Mouse (Mus musculus): ENCODE data around the gene Kdm3a.

Gene Kdm3a

DNA sequence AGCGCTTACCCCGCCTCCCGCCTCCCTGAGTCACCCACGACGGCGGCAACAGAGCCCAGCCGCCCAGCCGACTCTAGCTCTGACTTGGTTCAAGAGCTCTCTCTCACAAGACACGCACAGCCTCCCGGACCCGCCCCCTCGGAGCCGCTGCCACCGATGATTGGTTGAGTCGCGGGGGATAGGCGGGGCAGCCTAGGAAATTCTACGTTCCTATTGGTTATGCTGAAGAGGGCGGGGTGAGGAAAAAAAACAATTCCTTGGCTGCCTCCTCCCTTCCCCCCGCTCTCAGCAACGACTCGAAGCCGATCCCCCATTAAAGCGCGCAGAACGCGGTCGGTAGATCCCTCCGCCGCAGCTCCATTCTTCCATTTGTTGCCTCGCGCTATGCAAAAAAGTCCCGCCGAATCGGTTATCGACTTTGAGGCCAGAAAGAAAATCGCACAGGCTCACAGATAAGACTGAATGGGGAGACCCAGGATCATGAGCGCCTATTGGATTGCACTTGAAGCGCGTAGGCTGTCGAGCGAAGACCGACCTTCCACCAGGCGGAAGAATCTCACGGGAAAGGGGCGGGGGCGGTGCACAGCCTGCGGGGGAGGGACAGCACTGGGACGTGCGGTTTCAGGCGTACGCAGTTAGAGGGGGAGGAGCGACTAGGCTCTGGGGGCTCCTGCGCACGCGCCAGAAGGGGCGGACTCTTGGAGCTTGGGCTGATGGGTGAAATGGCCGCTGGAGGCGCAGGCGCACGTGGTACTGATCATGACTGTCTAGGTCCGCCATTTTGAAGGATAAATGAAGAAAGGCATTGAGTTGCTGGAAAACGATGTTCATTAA lies at the start of gene Kdm3a:
Gene Kdm3a, minus strand, starts transcription at position 162 of the 834 bp plus-strand sequence.
- DNase-seq = peak; percentile 98

DNA sequence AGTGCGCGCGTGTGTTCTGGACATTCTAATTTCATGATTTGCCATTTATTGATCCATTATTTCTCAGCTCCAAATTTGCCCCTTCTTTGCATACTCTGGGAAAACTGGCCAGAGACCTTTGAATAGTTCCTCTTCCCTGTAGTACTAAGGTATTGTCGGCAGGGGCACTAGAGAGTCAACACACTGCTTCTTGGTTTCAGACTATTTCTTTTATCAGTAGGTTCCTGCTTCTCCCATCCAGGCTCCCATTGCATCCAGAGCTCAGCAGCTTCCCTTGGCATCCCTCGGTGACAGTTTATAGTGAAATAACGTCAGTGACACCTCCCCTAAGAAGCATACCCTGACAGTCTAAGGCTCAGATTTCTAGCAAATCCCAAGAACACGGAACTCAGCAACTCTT lies 46.1 kb upstream of the Kdm3a start:
- DNase-seq = no peak

DNA sequence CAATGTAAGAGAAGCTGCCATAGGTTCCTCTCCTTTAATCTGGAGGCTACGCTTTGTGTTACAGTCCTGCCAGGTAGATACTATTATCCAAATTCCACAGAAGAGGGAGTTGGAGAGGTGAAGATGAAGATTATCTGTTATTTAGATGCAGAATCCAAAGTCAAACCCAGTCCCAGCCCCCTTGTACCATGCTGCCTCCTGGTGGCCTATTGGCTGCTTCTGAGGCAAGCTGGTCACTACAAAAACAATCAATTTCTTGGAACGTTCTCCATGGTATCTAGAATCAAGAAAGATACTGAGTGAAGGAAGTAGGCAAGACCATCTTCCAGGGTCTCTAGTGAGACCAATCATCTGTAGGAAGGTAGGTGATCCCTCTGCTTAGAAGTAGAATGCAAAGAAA lies 40.4 kb upstream of the Kdm3a start:
- DNase-seq = no peak

DNA sequence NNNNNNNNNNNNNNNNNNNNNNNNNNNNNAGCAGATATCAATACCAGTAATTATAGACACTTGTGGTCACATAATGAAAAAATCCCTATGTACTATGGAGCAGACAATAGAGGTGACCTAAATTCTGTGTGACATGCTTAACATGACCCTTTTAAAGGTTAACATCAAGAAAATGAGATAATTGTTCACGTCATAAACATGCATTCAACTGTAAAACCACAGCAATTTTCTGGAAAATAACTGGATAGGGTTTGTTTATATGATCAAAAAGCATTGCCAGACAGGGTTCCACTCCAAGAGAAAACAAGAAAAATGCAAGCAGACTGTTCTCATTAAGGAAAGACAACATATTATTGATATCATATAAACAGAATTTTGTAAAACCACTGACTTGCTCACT lies 31.7 kb upstream of the Kdm3a start:
- no peak for DNase-seq

DNA sequence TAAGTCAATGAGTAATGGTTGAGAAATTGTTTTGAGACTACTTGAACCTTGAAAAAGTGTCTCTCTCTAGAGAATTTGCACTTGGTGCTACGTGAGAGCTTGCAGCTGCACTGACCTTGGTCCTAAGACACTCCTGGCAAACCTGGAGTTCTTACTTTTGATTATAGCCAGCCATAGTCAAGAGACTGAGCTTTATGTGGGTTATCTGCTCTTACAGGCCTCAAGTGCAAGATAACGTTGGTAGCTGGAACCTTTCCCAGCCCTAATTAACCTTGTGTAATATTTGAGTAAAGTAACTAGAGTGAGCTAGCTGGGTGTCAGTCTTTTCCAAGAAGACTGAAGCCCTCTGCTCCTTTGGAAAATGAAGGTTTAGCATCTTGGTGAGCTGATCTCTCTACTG lies 25.5 kb upstream of the Kdm3a start:
- DNase-seq = no peak

DNA sequence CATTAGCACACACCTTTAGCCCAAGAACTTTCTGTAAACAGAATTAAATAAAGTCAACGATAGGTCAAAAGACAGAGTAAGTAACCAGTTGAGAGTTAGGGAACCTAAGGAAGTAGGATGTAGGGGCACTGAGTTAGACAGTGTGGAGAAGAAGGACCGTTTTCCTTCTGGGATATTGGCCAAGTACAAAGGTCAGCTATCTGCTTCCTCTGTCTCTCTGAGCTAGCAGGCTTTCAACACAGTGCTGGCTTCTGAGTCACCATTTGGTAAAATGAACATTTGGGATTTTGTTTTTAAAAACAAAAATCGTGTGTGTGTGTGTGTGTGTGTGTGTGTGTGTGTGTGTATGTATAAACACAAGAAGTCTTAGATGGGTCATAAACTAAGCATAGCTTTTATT lies 23.0 kb upstream of the Kdm3a start:
- no peak for DNase-seq

DNA sequence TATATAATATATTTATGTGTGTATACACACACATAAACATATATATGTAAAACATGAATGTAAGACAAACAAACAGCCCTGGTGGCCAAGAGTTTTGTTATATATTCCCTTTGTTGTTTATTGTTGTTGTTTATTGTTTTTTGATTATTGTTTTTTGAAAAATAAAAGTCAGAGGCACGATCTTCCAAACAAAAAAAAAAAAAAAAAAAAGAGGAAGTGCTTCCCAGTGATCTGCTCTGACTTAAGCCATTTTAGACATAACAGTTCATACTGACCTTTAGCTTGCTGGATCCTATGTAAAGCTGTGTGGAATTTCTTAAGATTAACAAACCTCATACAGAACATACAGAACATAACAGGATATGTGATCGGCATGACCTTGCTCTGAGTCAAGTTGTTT lies 19.1 kb upstream of the Kdm3a start:
- no peak for DNase-seq

DNA sequence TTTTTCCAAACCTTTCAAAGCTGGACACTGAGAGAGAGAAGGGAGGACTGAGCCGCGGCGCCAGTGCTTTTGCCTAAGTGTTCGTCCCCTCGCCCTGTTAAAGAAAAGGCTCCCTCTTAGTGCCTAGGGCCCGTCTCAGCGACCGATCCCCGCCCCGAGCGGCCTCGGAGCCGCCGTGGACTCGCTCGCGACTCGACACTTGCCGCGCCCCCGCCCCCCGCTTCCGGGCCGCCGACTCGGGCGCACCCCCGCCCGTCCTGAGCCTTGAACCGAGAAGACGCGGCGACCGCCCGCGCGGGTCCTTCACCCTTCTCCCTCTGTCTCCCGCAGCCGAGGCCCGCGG lies 333 bp downstream of the Kdm3a start:
- no peak for DNase-seq

DNA sequence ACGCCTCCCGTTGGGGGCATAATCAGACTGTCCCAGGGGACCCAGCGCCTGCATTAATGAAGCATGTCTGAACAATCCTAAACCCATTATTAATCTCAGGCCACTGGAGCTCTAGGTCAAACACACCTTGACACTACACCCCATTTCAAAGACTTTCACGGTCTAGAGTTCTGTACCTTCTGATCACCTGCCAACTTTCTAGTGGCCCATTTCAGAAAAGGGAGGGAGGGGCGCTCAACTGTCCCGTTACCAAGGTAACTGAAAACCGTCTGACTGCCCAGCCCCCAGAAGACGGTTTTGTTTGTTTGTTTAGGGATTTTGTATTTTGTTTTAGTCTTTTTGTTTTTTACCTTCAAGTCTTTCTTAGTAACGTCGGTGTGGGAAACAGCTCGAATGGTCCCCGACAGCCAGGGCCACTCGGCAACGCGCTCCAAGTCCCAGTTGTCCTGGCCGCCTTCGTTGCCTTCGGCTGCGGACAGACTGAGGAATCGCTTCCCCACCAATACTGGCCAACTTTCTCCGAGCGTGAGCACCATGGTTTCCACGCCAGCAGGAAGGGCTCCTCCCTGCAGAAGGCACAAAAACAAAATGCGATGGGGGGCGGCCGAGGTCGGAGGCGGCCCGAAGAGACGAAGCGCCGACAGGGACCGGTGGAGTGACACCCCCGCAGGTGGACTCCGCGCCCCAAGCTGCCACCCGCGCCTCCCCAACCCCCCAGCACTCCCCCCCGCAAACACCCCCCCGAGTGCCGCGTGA lies 906 bp downstream of the Kdm3a start:
- DNase-seq = peak; percentile 51

DNA sequence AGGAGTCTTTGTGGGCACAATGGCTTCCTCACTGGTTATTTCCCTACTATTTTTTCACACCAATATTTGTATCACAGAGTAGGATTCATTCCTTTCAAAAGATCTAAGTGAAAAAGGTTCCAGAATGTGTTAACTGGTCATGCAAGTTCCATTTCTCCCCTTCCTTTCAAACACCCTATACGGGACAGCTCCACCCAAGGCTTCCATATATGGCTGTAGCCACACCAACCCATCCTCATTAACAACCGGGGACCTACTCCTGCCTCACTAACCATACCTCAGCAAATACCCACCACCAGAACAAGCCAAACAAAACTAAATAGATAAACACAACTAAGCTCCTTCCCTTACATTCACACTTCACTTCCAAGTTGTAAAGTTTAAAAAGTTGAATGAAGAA lies 1.6 kb downstream of the Kdm3a start:
- DNase-seq = no peak

DNA sequence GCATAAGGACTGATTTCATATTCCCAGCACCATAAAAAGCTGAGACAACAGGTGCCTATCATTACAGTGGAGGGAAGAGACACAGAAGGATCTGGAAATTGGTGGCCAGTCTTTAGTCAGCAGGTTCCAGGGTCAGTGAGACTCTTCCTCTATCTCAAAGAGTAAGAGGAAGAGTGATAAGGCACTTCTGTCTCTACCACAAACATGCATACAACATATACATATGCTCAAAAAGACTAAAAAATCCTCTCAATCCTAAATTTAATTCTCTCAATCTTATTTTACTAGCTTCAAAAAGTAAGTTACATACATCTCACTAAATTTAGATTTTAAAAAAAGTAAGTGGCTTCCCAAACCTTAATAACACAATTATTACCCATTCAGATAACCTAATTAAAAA lies 5.5 kb downstream of the Kdm3a start:
- DNase-seq = no peak

DNA sequence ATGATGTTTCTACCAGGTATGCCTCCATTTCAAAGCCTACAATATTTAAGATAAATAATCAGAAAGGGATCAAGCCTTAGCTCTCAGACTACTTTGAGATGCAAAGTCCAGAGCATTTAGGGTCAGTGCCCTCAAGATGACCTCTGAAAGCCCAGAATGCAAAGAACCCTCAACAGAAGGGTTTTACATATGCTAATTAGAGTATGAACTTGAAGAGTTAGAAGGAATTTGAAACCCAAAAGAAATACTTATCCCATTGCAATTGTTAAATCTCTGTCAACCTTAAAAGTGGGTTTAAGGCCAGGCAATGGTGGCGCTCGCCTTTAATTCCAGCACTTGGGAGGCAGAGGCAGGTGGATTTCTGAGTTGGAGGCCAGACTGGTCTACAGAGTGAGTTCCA lies 6.8 kb downstream of the Kdm3a start:
- no peak for DNase-seq

DNA sequence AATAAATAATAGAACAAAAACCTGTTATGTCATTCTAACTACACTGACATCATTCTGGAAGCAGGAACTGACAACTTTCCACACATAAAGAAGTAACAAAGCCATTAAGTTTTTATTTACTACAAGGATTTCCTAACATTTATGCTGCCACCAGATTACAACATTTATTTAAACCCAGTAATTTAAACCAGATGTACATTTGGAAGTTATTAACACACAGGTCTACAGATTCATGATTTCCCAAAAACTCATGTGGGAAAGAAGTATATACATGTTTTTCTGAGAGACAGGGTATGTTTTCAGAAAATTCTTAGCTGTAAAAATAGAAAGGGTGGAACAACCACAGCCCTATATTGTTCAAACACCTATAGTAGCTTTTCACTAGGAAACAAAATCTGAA lies 8.1 kb downstream of the Kdm3a start:
- no peak for DNase-seq

DNA sequence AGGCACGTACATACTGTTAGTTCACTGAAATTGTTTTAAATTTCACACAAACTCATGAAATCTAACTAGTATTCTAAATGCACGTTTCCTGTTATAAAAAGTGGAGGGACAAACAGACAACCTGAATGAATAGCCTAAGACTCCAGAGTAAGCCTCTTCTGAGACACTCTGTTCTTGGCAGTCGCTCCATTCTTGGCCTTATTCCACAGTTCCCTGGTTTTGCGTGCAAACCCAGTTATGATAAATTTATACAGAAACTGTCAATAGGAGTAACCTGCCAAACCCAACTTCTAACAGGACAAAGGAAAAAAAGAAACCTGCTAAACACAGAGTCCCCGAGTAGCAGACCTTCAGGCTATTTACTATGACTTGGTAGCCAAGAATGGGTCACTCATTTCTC lies 10.8 kb downstream of the Kdm3a start:
- DNase-seq = peak; percentile 6

DNA sequence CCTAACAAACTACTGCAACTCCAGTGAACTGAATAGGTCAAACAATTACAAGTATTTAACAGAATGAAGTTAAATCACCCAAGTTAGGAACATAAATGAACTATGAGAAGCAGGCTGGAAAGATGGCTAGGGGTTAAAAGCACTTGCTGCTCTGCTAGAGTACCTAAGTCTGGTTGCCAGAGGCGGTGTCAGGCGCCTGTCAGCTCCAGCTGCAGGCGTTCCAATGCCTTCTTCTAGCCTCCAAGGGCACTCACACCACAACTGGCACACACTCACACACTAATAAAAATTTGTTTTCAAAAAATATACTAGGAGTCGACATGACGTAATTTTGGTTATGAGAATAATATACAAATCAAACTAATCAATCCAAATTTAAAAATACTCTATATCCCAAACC lies 11.2 kb downstream of the Kdm3a start:
- DNase-seq = no peak

DNA sequence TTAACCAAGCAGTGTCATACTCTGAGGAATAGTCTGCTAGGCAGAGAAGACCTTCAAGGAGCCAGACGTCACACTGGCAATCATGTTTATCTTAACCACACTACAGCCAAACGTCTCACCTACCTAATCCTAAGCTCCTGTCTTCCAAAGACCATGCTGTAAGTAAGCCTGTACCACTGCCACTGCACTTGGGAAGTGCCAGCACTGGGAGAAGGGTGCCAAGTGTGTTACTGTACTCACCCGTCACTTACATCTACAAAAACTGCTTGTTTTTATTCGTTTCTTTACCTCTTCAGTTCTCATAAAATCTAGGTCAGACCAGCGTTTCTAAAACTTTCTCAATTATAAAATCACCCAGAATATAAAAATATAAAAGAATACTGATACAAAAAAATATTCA lies 15.8 kb downstream of the Kdm3a start:
- DNase-seq = no peak

DNA sequence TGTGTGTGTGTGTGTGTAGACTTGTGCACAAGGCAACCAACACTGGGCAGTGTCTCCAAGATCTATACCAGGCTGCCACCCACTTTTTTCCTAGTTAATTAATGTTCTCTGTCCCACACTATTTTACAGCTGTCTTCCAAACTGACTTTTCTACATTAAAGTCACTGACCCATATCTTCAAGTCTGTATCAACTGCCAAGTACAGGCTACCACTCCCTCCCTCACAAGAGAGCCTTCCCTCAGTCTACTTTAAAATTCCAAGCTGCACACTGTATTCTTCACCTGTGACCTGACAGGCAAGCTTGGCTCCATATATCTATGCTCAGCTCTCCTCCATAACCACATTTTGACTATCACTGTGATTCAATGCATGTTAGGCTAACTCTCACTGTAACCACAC lies 19.6 kb downstream of the Kdm3a start:
- DNase-seq = no peak

DNA sequence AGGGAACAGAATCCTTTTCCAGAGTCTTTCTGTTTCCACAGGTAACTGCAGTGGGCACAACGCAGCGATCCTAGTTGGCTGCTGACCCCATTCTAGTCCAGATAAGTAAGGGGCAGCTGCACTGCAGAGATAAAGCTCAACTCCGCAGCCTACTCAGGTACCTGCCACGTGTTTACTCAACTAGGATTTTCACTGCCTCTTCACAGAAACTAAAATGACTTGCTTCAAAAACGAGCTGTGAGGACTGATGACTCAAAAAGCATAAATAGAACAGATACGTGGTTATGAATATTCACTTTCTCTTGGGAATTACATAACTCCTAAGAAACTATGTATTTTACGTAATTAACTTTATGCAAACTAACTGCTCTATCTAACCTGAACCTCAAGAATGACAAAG lies 22.8 kb downstream of the Kdm3a start:
- no peak for DNase-seq

DNA sequence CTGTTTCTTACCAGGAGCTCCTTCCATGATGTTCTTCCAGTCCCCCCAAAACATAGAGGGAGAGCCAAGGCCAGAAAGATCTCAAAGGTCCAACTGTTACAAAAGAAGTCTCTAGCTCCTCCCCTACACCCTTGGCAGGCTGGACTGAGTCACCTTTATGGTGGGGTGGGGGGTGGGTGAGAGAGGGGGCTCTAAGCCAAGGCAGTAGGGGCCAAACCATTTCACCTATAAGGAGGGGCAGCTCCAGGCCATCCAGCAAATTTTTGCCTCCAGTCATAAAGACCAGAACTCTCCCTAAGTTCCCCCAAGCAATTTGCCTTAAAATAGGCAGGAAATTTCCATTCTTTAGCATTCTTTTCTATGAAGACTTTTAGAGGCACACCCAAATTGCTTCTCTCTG lies 23.8 kb downstream of the Kdm3a start:
- no peak for DNase-seq

DNA sequence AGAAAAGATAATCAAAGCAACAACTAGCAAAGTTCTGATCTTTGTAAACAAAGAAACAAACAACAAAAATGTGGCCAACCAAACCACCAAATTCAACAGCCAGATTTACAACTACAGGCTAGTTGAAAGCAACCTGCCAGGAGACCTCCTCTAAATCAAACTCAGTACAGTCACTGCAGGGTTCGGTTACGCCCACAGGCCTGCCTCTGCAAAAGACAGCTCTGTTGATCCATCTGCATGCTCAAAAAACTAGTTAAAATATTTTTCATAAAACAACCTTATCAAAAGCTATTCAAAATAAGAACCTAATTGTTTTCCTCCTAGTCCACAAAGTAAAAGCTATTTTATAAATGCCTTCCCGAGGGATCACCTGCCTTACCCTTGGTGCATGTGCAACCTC lies 25.0 kb downstream of the Kdm3a start:
- no peak for DNase-seq

DNA sequence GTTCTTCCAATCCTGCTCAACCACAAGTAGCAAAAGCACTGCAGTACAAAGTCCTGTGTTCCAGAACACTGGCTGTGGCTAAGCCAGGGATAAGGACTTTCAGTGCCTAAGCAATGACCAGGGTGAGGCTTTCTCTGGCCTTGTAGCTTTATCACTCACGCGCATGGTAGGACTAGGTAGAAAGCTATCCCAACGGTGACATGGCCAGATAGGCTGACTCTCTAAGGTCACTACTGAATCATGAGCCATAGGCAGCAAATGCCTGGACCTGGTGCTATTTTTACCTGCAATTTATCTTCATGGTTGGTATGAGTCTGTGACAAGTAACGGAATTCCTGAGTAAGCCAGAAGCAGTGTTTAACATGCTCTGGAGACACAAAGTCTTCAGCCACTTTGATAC lies 42.6 kb downstream of the Kdm3a start:
- no peak for DNase-seq

DNA sequence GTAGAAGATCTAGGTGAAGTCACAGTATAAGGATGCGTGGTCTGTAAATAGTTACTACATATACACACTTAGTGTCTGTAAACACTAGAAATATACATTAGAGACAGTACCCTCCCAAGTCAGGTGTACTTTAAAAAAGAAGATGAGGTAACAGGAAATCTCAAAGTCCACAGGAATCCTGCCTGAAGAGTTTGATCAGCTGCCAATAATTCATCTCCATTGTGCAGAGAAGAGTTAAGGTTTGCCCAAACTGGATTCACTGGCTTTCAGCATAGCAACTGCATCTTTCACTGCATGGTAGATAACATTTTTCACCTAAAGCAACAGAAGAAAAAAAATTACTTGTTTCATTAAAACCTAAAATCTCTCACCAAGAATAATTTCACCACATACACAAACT lies 43.4 kb downstream of the Kdm3a start:
- DNase-seq = no peak

DNA sequence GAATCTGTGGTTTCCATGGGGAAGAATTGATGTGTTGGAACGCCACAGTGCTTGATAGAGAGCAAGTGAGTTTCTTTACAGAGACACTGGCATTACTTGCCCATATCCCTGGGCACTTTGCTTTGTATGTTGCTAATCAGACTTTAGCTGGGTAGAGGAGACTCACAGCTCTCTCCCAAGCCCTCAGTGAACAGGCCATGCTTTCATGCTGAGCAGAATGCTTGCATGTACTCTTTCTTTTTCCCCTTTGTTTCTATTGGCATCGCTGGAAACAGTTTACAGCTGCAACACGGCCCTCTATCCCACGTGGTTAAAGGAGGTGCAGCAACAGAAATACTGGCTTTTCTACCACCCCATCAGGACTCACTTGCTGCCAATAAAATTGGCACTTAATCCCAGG lies 49.6 kb downstream of the Kdm3a start:
- DNase-seq = no peak

DNA sequence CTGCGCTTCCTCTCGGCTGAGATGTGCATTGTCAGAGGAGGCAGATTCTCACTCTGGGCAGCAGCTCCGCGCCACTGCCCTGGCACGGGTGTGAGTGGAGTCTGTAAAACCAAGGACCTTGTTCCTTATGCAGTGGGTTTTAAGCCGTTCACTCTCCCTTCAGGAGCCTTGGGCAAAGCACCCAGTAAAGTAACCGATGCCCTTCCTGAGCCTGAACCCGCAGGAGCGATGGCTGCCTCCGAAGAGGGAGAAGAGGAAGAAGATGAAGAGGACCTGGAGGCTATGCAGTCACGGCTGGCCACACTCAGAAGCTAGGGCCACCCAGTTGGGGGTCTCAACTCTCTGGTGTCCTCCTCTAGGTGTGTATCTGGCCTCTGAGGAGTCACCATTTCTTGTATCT lies 53.3 kb downstream of the Kdm3a start:
- DNase-seq = no peak

DNA sequence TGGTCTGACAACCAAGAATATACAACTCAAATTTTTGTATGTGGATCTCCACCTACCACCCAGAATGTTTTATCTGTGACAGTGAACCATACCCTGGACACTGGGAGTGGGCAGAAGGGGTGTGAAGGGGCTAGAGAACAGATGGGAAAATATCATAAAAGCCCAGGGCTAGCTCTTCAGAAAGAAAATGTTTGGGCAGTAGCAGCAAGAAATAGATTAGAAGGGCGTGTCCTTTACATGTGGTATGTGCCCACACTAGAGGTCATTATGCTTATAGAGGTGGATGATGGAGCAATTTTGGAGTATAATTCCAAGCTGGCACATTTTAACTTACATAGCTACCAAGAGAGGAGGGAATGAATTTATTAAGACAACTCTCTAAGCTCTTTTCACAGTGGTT lies 57.4 kb downstream of the Kdm3a start:
- DNase-seq = no peak

Data from cerebellum, adult 11 months (tissue).